Mouse (Mus musculus): ENCODE measurements around the gene Tmc2. TPM values are rescaled to one million over a fixed set of nuclear protein-coding genes. Genes with fewer than 3 reads are reported as not detected.

Gene Tmc2
- not detected for total RNA-seq (2023)

DNA sequence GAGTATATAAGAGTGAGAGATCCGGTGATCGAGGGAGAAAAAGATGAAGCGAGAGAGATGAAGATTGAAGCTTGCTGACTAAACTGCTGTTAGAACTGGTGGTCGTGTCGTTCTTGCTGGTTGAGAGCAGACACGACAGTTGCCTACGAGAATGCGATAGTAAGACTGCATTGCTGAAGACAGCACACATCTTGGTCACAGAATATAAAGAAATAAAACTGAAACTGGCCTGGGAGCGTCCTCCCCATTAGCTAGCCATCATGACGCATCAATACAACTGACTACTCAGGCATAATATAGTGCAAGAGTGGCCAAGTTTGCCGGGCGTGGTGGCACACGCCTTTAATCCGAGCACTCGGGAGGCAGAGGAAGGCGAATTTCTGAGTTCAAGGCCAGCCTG is at the start of gene Tmc2:
TSS of gene Tmc2 (plus strand) at position 301 of the 400 bp plus-strand sequence.

GRCm38 (mm10) chr2:130178706-130179506 is 16.1 kb upstream of the Tmc2 start, which contains the start of gene Snrpb:
Gene Snrpb, minus strand, starts transcription at chr2:130179403.

GRCm38 (mm10) chr2:130274149-130274861 is 79.3 kb downstream of the Tmc2 start, which contains the start of gene Nop56:
Gene Nop56, plus strand, starts transcription at chr2:130274430.

DNA sequence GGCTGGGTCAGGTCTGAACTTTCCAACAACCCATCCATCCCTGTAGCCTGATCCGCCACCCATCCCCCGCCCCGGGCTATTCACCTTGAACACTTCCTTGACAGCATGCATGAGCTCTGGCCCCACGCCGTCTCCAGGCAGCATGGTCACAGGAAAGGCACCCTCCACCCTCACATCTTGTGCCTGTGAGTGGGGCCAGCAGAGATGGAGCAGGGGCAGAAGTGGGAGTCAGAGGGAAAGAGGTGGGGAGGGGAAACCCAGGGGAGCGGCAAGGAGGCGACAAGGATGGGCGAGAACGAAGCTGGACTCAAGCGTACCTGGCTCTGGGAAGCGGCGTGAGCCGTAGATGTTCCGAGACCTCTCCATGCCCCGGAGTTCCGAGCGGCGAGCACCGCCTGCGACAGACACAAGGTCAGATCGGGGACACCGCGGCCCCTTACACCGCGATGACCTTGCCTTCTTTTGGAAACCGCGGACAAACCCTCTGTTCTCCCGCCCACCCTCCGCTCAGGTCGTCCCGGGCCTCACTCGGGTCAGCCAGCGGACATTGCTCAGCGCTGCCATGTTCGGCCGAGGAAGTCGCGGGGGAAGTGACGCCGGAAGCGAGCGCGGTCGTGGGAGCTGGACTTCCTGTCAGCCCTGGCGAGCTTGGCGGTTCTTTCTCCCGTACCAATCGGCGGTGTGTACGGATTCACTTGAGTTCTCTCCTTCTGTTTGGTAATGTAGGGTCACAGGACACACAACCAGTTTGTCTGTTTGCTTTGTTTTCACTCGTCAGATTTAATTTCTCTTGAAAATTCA is 89.1 kb downstream of the Tmc2 start, which contains the start of gene Idh3b:
TSS of gene Idh3b (minus strand) at position 694 of the 801 bp plus-strand sequence.

GRCm38 (mm10) chr2:130294936-130295277 is 99.9 kb downstream of the Tmc2 start, which contains the start of gene Ebf4:
Gene Ebf4, plus strand, starts transcription at chr2:130295169.

Other genes starting within 250 kb of the Tmc2 start
- not detected for gene Tgm3, start 182.8 kb upstream of the Tmc2 start, total RNA-seq (2023)
- not detected for gene Tgm6, start 82.8 kb upstream of the Tmc2 start, total RNA-seq (2023)
- 191 TPM for gene Snrpb, start 15.8 kb upstream of the Tmc2 start, total RNA-seq (2023)
- gene Nop56, start 79.2 kb downstream of the Tmc2 start, total RNA-seq (2023), result 365 TPM
- gene Idh3b, start 89.4 kb downstream of the Tmc2 start, total RNA-seq (2023), result 104 TPM
- gene Ebf4, start 100.0 kb downstream of the Tmc2 start, total RNA-seq (2023), result not detected
- gene Cpxm1, start 202.4 kb downstream of the Tmc2 start, total RNA-seq (2023), result 0.35 TPM
- gene Gm28372, start 210.0 kb downstream of the Tmc2 start, total RNA-seq (2023), result not detected
- gene 1700020A23Rik, start 210.1 kb downstream of the Tmc2 start, total RNA-seq (2023), result not detected
- not detected for gene Tmem239, start 211.3 kb downstream of the Tmc2 start, total RNA-seq (2023)
- 129 TPM for gene Vps16, start 229.1 kb downstream of the Tmc2 start, total RNA-seq (2023)
- 21.5 TPM for gene Pced1a, start 229.5 kb downstream of the Tmc2 start, total RNA-seq (2023)